Mouse (Mus musculus) small intestine, adult 2 months (tissue): ENCODE measurements around the gene Nf1.

Source experiments
- CTCF ChIP-seq: fragments of 200-500 bp; IDR thresholded peaks from 2 replicates; pipeline ENCODE4 v1.5.1; 2012; ENCODE audit warnings: low read depth, mild to moderate bottlenecking, control low read depth, inconsistent platforms, low read length, moderate library complexity, mixed read lengths; ENCODE audit not compliant: insufficient replicate concordance, insufficient read length; ENCODE audit errors: extremely low read depth
- POLR2A ChIP-seq: fragments of 200-500 bp; IDR thresholded peaks from 2 replicates; pipeline ENCODE4 v1.6.1; 2012; ENCODE audit warnings: low read depth, mild to moderate bottlenecking, control low read depth, inconsistent platforms, low read length, moderate library complexity

DNA sequence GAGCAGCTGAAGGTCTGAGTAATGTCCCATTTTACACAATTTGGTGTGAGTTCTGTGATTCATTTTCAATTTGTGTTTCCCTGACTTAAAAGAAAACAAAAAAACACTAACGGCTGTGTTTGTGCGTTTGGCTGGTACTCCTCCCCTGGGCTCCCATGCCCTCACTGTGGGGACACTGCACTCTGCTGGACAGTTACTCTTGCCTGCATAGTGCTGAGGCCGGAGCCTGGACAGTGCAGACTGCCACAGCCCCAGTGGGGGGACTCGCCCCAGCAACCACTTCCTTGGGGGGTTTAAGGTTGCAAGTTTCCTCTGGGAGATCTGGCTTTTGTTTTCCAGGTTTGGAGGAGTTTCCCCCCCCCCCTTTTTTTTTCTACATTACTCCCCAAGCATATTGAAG is 241.2 kb downstream of the Nf1 start:
- TF ChIP-seq POLR2A: no peak
- no peak for TF ChIP-seq CTCF
